ENCODE assay signal across 15 mouse cellular contexts in genomic region chr6:108448864-108449263, GRCm38 (mm10).
A peak's percentile ranks its signal among the peaks of the same experiment; 100 is the strongest.
DNase-seq lines count a peak whose midpoint lies in the region; ATAC-seq and TF ChIP-seq lines count a peak whose summit lies in the region.
"Had no signal": no experiment of that assay in that cellular context is flagged by ENCODE, and none has a peak within 500 bp of the region (broad histone marks: within the 10 kb centered on the region; RNA-seq: fewer than 3 reads in every experiment).

No protein-coding gene starts in this region.

- H3K4me1 ChIP-seq in heart, embryonic 15.5 days (replicated peaks): peaks cover 32% of the 10 kb centered on the region
- peaks cover 6% of the 10 kb centered on the region; the same call in 1 of the 2 replicates for H3K4me1 ChIP-seq in liver, embryonic 15.5 days (replicated peaks)
- peaks cover 32% of the 10 kb centered on the region for H3K4me1 ChIP-seq in lung, embryonic 15.5 days
- peaks cover 3% of the 10 kb centered on the region; the same call in 1 of the 2 replicates for H3K4me1 ChIP-seq in stomach, postnatal 0 days (replicated peaks; ENCODE audit: control insufficient read depth, insufficient read depth)
- H3K4me1 ChIP-seq in hindbrain, embryonic 11.5 days (replicated peaks; ENCODE audit: control insufficient read depth, insufficient read depth, low read length): no peaks in the 10 kb centered on the region
- H3K4me1 ChIP-seq: neural tube, embryonic 15.5 days had no signal

- TF ChIP-seq EP300 in stomach, postnatal 0 days (optimal IDR thresholded peaks at IDR 0.05): no peak

- no peak for TF ChIP-seq CTCF in stomach, postnatal 0 days (IDR thresholded peaks at IDR 0.05; ENCODE audit: low read depth)

- no peak for ATAC-seq in heart, embryonic 15.5 days (replicated peaks; ENCODE audit: insufficient number of reproducible peaks, insufficient read depth, low FRiP score, low read depth)
- ATAC-seq in liver, embryonic 15.5 days (ENCODE audit: insufficient read depth): no peak
- no peak for ATAC-seq in lung, embryonic 15.5 days (ENCODE audit: borderline replicate concordance, extremely low read depth, low FRiP score, low TSS enrichment)
- ATAC-seq in stomach, postnatal 0 days (ENCODE audit: low FRiP score, low TSS enrichment): peak; percentile 28
- ATAC-seq in hindbrain, embryonic 11.5 days (ENCODE audit: low FRiP score): no peak

- 71% methylated on average over 2 of the region's 2 CpGs for WGBS in heart, embryonic 15.5 days
- 69% methylated on average over 2 of the region's 2 CpGs for WGBS in liver, embryonic 15.5 days (ENCODE audit: insufficient replicate concordance)
- WGBS in lung, embryonic 15.5 days: 50% methylated on average over 2 of the region's 2 CpGs
- 49% methylated on average over 2 of the region's 2 CpGs for WGBS in stomach, postnatal 0 days
- 43% methylated on average over 2 of the region's 2 CpGs for WGBS in hindbrain, embryonic 11.5 days

- intact Hi-C loops in heart, postnatal 25 days (cut with DNase I): no loop called here

- no peak for DNase-seq in heart, postnatal 25 days (ENCODE audit: low spot score)
- DNase-seq in liver: no peak
- DNase-seq in stomach, postnatal 0 days (ENCODE audit: low spot score): peak; percentile 56
- no peak for DNase-seq in hindbrain, embryonic 11.5 days (ENCODE audit: low spot score)
- no peak for DNase-seq in adrenal gland, adult 8-10 months
- DNase-seq: heart, postnatal 4 days; midbrain, embryonic 14.5 days; thymus, postnatal 4 days had no signal

- H3K36me3 ChIP-seq in heart, embryonic 15.5 days: no peaks in the 10 kb centered on the region
- H3K36me3 ChIP-seq in liver, embryonic 15.5 days (replicated peaks): no peaks in the 10 kb centered on the region
- no peaks in the 10 kb centered on the region for H3K36me3 ChIP-seq in lung, embryonic 15.5 days
- no peaks in the 10 kb centered on the region for H3K36me3 ChIP-seq in stomach, postnatal 0 days (ENCODE audit: control insufficient read depth, insufficient read depth, low read length)
- H3K36me3 ChIP-seq in hindbrain, embryonic 11.5 days (ENCODE audit: control insufficient read depth, insufficient read depth, low read length): no peaks in the 10 kb centered on the region
- H3K36me3 ChIP-seq: intestine, embryonic 15.5 days; neural tube, embryonic 15.5 days had no signal

- H3K27ac ChIP-seq in heart, embryonic 15.5 days: peak overlapping the region; percentile 69
- H3K27ac ChIP-seq in liver, embryonic 15.5 days (replicated peaks): peak overlapping the region; percentile 48; the same call in 1 of the 2 replicates
- H3K27ac ChIP-seq in lung, embryonic 15.5 days: peak overlapping the region; percentile 50
- peak overlapping the region; percentile 82 for H3K27ac ChIP-seq in stomach, postnatal 0 days (replicated peaks)
- no peak overlapping the region for H3K27ac ChIP-seq in hindbrain, embryonic 11.5 days (ENCODE audit: low read depth, low read length)
- H3K27ac ChIP-seq: intestine, embryonic 15.5 days; liver, embryonic 14.5 days; neural tube, embryonic 15.5 days had no signal

- no peak overlapping the region for H3K4me3 ChIP-seq in heart, embryonic 15.5 days
- H3K4me3 ChIP-seq in liver, embryonic 15.5 days (replicated peaks): no peak overlapping the region
- H3K4me3 ChIP-seq in lung, embryonic 15.5 days: no peak overlapping the region
- no peak overlapping the region for H3K4me3 ChIP-seq in stomach, postnatal 0 days (ENCODE audit: low read depth, low read length)
- H3K4me3 ChIP-seq in hindbrain, embryonic 11.5 days (ENCODE audit: low read depth, low read length): no peak overlapping the region
- H3K4me3 ChIP-seq: erythroblast, embryonic 14.5 days; intestine, embryonic 15.5 days; neural tube, embryonic 15.5 days had no signal

- no peak overlapping the region for H3K4me2 ChIP-seq in heart, embryonic 15.5 days
- no peak overlapping the region for H3K4me2 ChIP-seq in liver, embryonic 15.5 days
- no peak overlapping the region for H3K4me2 ChIP-seq in lung, embryonic 15.5 days
- no peak overlapping the region for H3K4me2 ChIP-seq in stomach, postnatal 0 days (replicated peaks; ENCODE audit: low read depth)
- H3K4me2 ChIP-seq in hindbrain, embryonic 11.5 days (replicated peaks; ENCODE audit: low read depth, low read length): no peak overlapping the region
- H3K4me2 ChIP-seq: intestine, embryonic 15.5 days; neural tube, embryonic 15.5 days had no signal

- H3K27me3 ChIP-seq in heart, embryonic 15.5 days: no peaks in the 10 kb centered on the region
- H3K27me3 ChIP-seq in liver, embryonic 15.5 days: no peaks in the 10 kb centered on the region
- H3K27me3 ChIP-seq in lung, embryonic 15.5 days: no peaks in the 10 kb centered on the region
- no peaks in the 10 kb centered on the region for H3K27me3 ChIP-seq in stomach, postnatal 0 days (ENCODE audit: control insufficient read depth, insufficient read depth, low read length)
- H3K27me3 ChIP-seq in hindbrain, embryonic 11.5 days (ENCODE audit: control insufficient read depth, insufficient read depth, low read length): no peaks in the 10 kb centered on the region
- H3K27me3 ChIP-seq: intestine, embryonic 15.5 days; neural tube, embryonic 15.5 days had no signal

- no peak overlapping the region for H3K9ac ChIP-seq in heart, embryonic 15.5 days
- H3K9ac ChIP-seq in liver, embryonic 15.5 days: no peak overlapping the region
- no peak overlapping the region for H3K9ac ChIP-seq in lung, embryonic 15.5 days
- H3K9ac ChIP-seq in stomach, postnatal 0 days (ENCODE audit: low read length): no peak overlapping the region
- no peak overlapping the region for H3K9ac ChIP-seq in hindbrain, embryonic 11.5 days (ENCODE audit: low read depth, low read length)
- H3K9ac ChIP-seq: intestine, embryonic 15.5 days; liver, embryonic 14.5 days; neural tube, embryonic 15.5 days had no signal

- H3K9me3 ChIP-seq in heart, embryonic 15.5 days (replicated peaks): no peaks in the 10 kb centered on the region
- no peaks in the 10 kb centered on the region for H3K9me3 ChIP-seq in liver, embryonic 15.5 days (replicated peaks)
- no peaks in the 10 kb centered on the region for H3K9me3 ChIP-seq in lung, embryonic 15.5 days
- no peaks in the 10 kb centered on the region for H3K9me3 ChIP-seq in stomach, postnatal 0 days (ENCODE audit: control insufficient read depth, low read length)
- H3K9me3 ChIP-seq in hindbrain, embryonic 11.5 days (ENCODE audit: control insufficient read depth, low read length): no peaks in the 10 kb centered on the region
- H3K9me3 ChIP-seq: intestine, embryonic 15.5 days; neural tube, embryonic 15.5 days had no signal
